Comparison of ENCODE assay signal across 25 mouse cellular contexts in genomic region chr1:181073075-181073474, GRCm38 (mm10). TPM values are rescaled to one million over a fixed set of nuclear protein-coding genes. Genes with fewer than 3 reads are reported as not detected.
DNase-seq lines count a peak whose midpoint lies in the region; ATAC-seq and TF ChIP-seq lines count a peak whose summit lies in the region.
"Had no signal": no experiment of that assay in that cellular context is flagged by ENCODE, and none has a peak within 500 bp of the region (broad histone marks: within the 10 kb centered on the region; RNA-seq: fewer than 3 reads in every experiment).

No protein-coding gene starts in this region.

- H3K9me3 ChIP-seq in stomach, postnatal 0 days (ENCODE audit: control insufficient read depth, low read length), result no peaks in the 10 kb centered on the region
- no peaks in the 10 kb centered on the region for H3K9me3 ChIP-seq in forebrain, embryonic 15.5 days
- H3K9me3 ChIP-seq: embryonic facial prominence, embryonic 12.5 days; limb, embryonic 10.5 days; midbrain, embryonic 15.5 days; stomach, embryonic 15.5 days had no signal

- WGBS in lung, adult 2 months, result 40% methylated on average over 5 of the region's 5 CpGs
- WGBS in stomach, postnatal 0 days, result 40% methylated on average over 5 of the region's 5 CpGs
- WGBS in forebrain, embryonic 15.5 days, result 56% methylated on average over 5 of the region's 5 CpGs

- no peaks in the 10 kb centered on the region for H3K4me1 ChIP-seq in lung, adult 2 months (ENCODE audit: control insufficient read depth, insufficient read depth, low read length)
- H3K4me1 ChIP-seq in stomach, postnatal 0 days (replicated peaks; ENCODE audit: control insufficient read depth, insufficient read depth), result no peaks in the 10 kb centered on the region
- no peaks in the 10 kb centered on the region for H3K4me1 ChIP-seq in forebrain, embryonic 15.5 days
- H3K4me1 ChIP-seq: embryonic facial prominence, embryonic 12.5 days; limb, embryonic 10.5 days; midbrain, embryonic 15.5 days; stomach, embryonic 15.5 days had no signal

- H3K36me3 ChIP-seq in stomach, postnatal 0 days (ENCODE audit: control insufficient read depth, insufficient read depth, low read length), result no peaks in the 10 kb centered on the region
- no peaks in the 10 kb centered on the region for H3K36me3 ChIP-seq in forebrain, embryonic 15.5 days
- H3K36me3 ChIP-seq: embryonic facial prominence, embryonic 12.5 days; limb, embryonic 10.5 days; midbrain, embryonic 15.5 days; stomach, embryonic 15.5 days had no signal

- TF ChIP-seq POLR2A in lung, adult 2 months (IDR thresholded peaks at IDR 0.05; ENCODE audit: borderline replicate concordance, extremely low read depth, low read depth, low read length), result no peak

- no peak overlapping the region for H3K4me3 ChIP-seq in lung, adult 2 months (replicated peaks; ENCODE audit: extremely low read depth, low read depth, low read length)
- H3K4me3 ChIP-seq in stomach, postnatal 0 days (ENCODE audit: low read depth, low read length), result no peak overlapping the region
- H3K4me3 ChIP-seq in forebrain, embryonic 15.5 days, result no peak overlapping the region
- H3K4me3 ChIP-seq: embryonic facial prominence, embryonic 12.5 days; left cerebral cortex, adult 2 months; limb, embryonic 10.5 days; midbrain, embryonic 15.5 days; stomach, embryonic 15.5 days had no signal

- H3K9ac ChIP-seq in stomach, postnatal 0 days (ENCODE audit: low read length), result no peak overlapping the region
- no peak overlapping the region for H3K9ac ChIP-seq in forebrain, embryonic 15.5 days (replicated peaks)
- H3K9ac ChIP-seq: embryonic facial prominence, embryonic 12.5 days; forebrain, postnatal 0 days; hindbrain, embryonic 14.5 days; midbrain, embryonic 15.5 days; stomach, embryonic 15.5 days had no signal

- ATAC-seq in stomach, postnatal 0 days (ENCODE audit: low FRiP score, low TSS enrichment), result no peak
- ATAC-seq in forebrain, embryonic 15.5 days (replicated peaks), result no peak
- ATAC-seq: activated CD4-positive, CD25-positive, alpha-beta regulatory T cell, adult 4 months; forebrain, postnatal 0 days; midbrain, embryonic 15.5 days had no signal

- peak; percentile 12; the same call in 1 of the 2 replicates for TF ChIP-seq CTCF in lung, adult 2 months (IDR thresholded peaks at IDR 0.05; ENCODE audit: insufficient read depth, low read length)
- TF ChIP-seq CTCF in stomach, postnatal 0 days (IDR thresholded peaks at IDR 0.05; ENCODE audit: low read depth), result peak; percentile 34

- no peak for TF ChIP-seq EP300 in stomach, postnatal 0 days (optimal IDR thresholded peaks at IDR 0.05)

- H3K27me3 ChIP-seq in stomach, postnatal 0 days (ENCODE audit: control insufficient read depth, insufficient read depth, low read length), result no peaks in the 10 kb centered on the region
- no peaks in the 10 kb centered on the region for H3K27me3 ChIP-seq in forebrain, embryonic 15.5 days
- H3K27me3 ChIP-seq: midbrain, embryonic 15.5 days; stomach, embryonic 15.5 days had no signal

- H3K4me2 ChIP-seq in stomach, postnatal 0 days (replicated peaks; ENCODE audit: low read depth), result no peak overlapping the region
- H3K4me2 ChIP-seq in forebrain, embryonic 15.5 days (replicated peaks), result no peak overlapping the region
- H3K4me2 ChIP-seq: embryonic facial prominence, embryonic 12.5 days; hindbrain, embryonic 14.5 days; midbrain, embryonic 15.5 days; stomach, embryonic 15.5 days had no signal

- DNase-seq in heart, adult 11 months, result peak; percentile 56
- no peak for DNase-seq in heart, postnatal 4 days
- DNase-seq in lung, adult 2 months, result no peak
- DNase-seq in lung, postnatal 4 days, result no peak
- DNase-seq in R1 (ENCODE audit: low read depth, low spot score), result peak; percentile 19
- no peak for DNase-seq in stomach, postnatal 0 days (ENCODE audit: low spot score)
- no peak for DNase-seq in B cell, adult 2 months
- DNase-seq: adrenal gland, postnatal 14 days; cerebellum, adult 8-10 months; forebrain, postnatal 0 days; heart, postnatal 10 days; kidney, adult 18-20 months; kidney, postnatal 25 days; retina, postnatal 1 day; right cerebral cortex, postnatal 4 days had no signal

- no peak overlapping the region for H3K27ac ChIP-seq in stomach, postnatal 0 days (replicated peaks)
- no peak overlapping the region for H3K27ac ChIP-seq in forebrain, embryonic 15.5 days (replicated peaks)
- H3K27ac ChIP-seq: embryonic facial prominence, embryonic 12.5 days; hindbrain, embryonic 14.5 days; left cerebral cortex, adult 2 months; limb, embryonic 10.5 days; midbrain, embryonic 15.5 days; stomach, embryonic 15.5 days had no signal

RNA-seq across cellular contexts. Expression of gene 9130409I23Rik, which starts 22.0 kb away (rescaled TPM):
- total RNA-seq in heart, postnatal 4 days (2021), result not detected
- not detected in 2 replicates for polyA plus RNA-seq in lung, adult 2 months (2012; rRNA removed)
- polyA plus RNA-seq in stomach, postnatal 0 days (2015; fragmentation: Nextera tagmentation; extraction: Ambion mirVana), result 0.28 and 0.72 TPM in 2 replicates
- 0.11 TPM in 1 of 2 replicates, not detected in the other for polyA plus RNA-seq in forebrain, embryonic 15.5 days (2015; fragmentation: Nextera tagmentation; extraction: Ambion mirVana)
- total RNA-seq: common myeloid progenitor, adult 5-6 weeks; forebrain, postnatal 0 days; gastrocnemius, adult 18-20 months; heart, postnatal 10 days; left cerebral cortex, adult 2 months had no signal
- polyA plus RNA-seq: embryonic facial prominence, embryonic 12.5 days; forebrain, postnatal 0 days; hindbrain, embryonic 14.5 days; limb, embryonic 10.5 days; midbrain, embryonic 15.5 days; stomach, embryonic 15.5 days had no signal

RNA-seq across cellular contexts. Expression of gene Ephx1, which starts 52.4 kb away (rescaled TPM):
- 10 to 100 TPM; 11.6 to 13.8 TPM for total RNA-seq in heart, postnatal 4 days (2021)
- polyA plus RNA-seq in lung, adult 2 months (2012; rRNA removed), result 116 and 142 TPM in 2 replicates
- polyA plus RNA-seq in stomach, postnatal 0 days (2015; fragmentation: Nextera tagmentation; extraction: Ambion mirVana), result 30.0 and 32.2 TPM in 2 replicates
- 3.6 and 4.0 TPM in 2 replicates for polyA plus RNA-seq in forebrain, embryonic 15.5 days (2015; fragmentation: Nextera tagmentation; extraction: Ambion mirVana)

Comparison
In these comparisons a context has a peak if more than half of its experiments do, and no peak if none do; other contexts are left out.
1. DNase-seq: peak in heart, adult 11 months (single experiment) and R1 (single experiment); none in heart, postnatal 4 days (single experiment), lung, adult 2 months (single experiment), lung, postnatal 4 days (0 of 2), stomach, postnatal 0 days (single experiment) and B cell, adult 2 months (0 of 2).